Mouse (Mus musculus): Measurements from ENCODE around the gene Samd4b.

Samd4b gene

GRCm38 (mm10) chr7:28381938-28382337 lies 216.0 kb downstream of the Samd4b start:
- in situ Hi-C loops (cut with MboI, MseI), result no loop called here

- in situ Hi-C loops (cut with MboI, MseI), result no loop called here
These were observed 216.7 kb downstream of the Samd4b start for GRCm38 (mm10) chr7:28381017-28381790.

- in situ Hi-C loops (cut with MboI, MseI), result no loop called here
These were observed 217.5 kb downstream of the Samd4b start, which contains the start of gene Zfp36 for GRCm38 (mm10) chr7:28380237-28381016. Gene Zfp36, minus strand, starts transcription at chr7:28380253.

- in situ Hi-C loops (cut with MboI, MseI), result no loop called here
These were observed 218.9 kb downstream of the Samd4b start for GRCm38 (mm10) chr7:28378769-28379651.

GRCm38 (mm10) chr7:28378066-28378690 lies 219.8 kb downstream of the Samd4b start:
- in situ Hi-C loops (cut with MboI, MseI), result no loop called here

- in situ Hi-C loops (cut with MboI, MseI), result no loop called here
These were observed 220.5 kb downstream of the Samd4b start for GRCm38 (mm10) chr7:28377190-28378065.

GRCm38 (mm10) chr7:28376011-28376771 lies 221.8 kb downstream of the Samd4b start:
- in situ Hi-C loops (cut with MboI, MseI), result no loop called here

- in situ Hi-C loops (cut with MboI, MseI), result no loop called here
These were observed 222.6 kb downstream of the Samd4b start for GRCm38 (mm10) chr7:28375176-28375921.

GRCm38 (mm10) chr7:28374647-28375046 lies 223.3 kb downstream of the Samd4b start:
- in situ Hi-C loops (cut with MboI, MseI), result no loop called here

- in situ Hi-C loops (cut with MboI, MseI), result no loop called here
These were observed 224.0 kb downstream of the Samd4b start for GRCm38 (mm10) chr7:28373891-28374495.

- in situ Hi-C loops (cut with MboI, MseI), result no loop called here
These were observed 224.8 kb downstream of the Samd4b start for GRCm38 (mm10) chr7:28373131-28373581.

- in situ Hi-C loops (cut with MboI, MseI), result no loop called here
These were observed 225.5 kb downstream of the Samd4b start, which contains the start of gene Plekhg2 for GRCm38 (mm10) chr7:28372251-28373108. Gene Plekhg2, minus strand, starts transcription at chr7:28372599.

GRCm38 (mm10) chr7:28371514-28371989 lies 226.4 kb downstream of the Samd4b start:
- in situ Hi-C loops (cut with MboI, MseI), result no loop called here

GRCm38 (mm10) chr7:28370977-28371513 lies 226.9 kb downstream of the Samd4b start:
- in situ Hi-C loops (cut with MboI, MseI), result no loop called here

GRCm38 (mm10) chr7:28370051-28370450 lies 227.9 kb downstream of the Samd4b start:
- in situ Hi-C loops (cut with MboI, MseI), result no loop called here

GRCm38 (mm10) chr7:28368276-28368920 lies 229.5 kb downstream of the Samd4b start:
- in situ Hi-C loops (cut with MboI, MseI), result loop anchor here in 1 of 2 experiments (5.0 kb wide), 2 partner anchors 239 to 891 kb away; no protein-coding TSS in a partner anchor
